Mouse (Mus musculus): ENCODE data around the gene Arfip2.
A peak's percentile ranks its signal among the peaks of the same experiment; 100 is the strongest.

Gene Arfip2

DNA sequence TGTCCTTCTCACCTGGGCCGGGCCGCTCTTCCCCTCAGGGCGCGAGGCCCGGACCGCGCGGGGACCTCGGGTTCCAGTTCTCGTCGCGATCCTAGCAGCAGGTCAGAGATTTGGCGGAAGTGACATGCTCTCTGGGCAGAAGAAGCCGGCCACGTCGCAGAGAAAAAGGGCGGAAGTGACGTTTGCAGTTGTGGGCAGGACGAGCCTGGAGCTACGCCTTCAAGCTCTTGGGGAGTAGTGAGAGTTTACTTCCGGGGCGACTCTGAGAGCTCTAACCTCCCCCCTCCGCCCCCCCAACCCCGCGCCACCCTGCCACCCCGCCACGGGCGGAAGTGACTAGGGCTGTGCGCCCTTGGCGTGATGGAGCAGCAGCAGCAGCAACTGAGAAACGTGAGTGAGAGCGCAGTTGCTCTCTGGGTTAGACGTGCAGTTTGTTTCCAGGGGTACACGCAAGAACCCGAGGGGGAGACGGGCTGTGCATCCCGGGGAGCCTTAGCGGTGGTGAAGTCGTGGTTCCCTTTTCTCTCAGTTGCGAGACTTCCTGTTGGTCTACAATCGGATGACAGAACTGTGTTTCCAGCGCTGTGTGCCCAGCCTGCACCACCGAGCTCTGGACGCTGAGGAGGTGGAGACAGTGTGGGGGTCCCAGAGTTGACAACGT, at the start of gene Arfip2, which contains the start of gene Gm45799:
Gene Arfip2 (minus strand): TSS at position 184 of the 661 bp plus-strand sequence.
Gene Gm45799 (plus strand): TSS at position 320 of the 661 bp plus-strand sequence.
- DNase-seq (ENCODE audit: extremely low read depth, low read depth): peak; percentile 96

DNA sequence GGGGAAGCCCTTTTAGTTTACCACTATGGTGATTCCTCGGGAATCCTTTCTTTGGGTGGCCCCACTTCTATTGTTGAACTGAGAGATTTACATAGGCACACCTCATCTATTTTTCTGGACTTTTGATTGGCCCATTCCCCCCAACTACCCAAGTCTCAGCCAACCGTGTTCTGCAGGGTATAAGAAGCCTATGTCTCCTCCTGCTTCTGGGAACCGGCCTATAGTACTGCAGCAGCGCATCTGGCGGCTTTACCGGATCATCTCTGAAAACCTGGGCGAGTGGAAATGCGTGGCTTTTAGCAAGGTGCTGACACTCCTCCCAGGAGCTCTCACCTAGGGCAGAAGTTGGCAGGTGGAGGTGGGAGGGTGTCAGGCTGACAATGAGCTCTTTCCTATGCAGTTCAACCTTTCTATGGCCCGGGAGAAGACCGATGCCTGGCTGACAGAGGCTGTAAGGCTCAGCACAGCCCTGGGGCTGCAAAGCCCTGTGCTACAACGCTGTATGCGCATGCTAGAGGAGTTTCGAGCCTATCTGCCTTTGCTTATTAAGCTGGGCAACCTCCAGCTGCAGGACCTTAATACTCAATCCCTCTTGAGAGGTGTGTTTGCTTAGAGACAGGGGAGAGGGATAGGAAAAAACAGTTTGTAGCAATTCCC, 45.5 kb upstream of the Arfip2 start:
- DNase-seq (ENCODE audit: extremely low read depth, low read depth): no peak

DNA sequence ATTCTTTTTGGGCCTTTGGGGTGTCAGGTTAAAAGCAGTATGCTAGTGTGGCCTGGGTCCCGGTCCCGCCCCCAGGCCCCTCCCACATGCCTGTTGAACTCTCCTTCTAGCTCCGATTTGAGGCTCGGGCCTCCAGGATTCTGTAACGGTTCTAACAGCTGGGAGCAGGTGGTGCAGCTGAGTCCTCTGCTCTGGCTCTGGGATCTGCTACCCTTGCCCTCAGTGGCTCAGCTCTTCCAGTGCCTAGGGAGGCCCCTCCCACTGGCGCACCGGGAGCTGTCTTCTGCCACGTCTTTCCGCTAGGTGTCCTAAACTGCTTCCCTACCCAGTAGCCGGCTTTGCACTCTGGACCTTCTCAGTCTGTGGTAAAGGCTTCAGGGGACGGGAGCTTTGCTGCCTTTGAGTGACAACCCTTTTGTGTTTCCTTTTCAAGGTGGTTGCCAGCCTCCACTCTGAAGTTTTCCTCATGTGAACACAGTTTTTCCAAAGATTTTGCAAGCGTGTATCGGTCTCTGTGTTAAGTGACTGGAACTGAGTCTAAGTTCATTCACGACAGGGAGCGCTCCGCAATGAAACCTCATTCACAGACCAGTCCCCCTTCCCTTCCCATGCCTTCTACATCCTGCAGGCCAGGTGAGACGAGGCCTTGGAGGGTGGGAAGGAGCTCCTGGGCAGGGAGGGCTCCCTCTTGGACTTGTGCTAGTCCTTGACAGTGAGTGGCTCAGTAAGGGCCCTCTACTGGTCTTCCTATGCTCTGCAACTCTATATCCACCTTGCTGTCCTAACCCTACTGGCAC, 10.6 kb upstream of the Arfip2 start, which contains the start of gene Dnhd1:
Gene Dnhd1 (plus strand): TSS at position 189 of the 797 bp plus-strand sequence.
- DNase-seq (ENCODE audit: extremely low read depth, low read depth): no peak

DNA sequence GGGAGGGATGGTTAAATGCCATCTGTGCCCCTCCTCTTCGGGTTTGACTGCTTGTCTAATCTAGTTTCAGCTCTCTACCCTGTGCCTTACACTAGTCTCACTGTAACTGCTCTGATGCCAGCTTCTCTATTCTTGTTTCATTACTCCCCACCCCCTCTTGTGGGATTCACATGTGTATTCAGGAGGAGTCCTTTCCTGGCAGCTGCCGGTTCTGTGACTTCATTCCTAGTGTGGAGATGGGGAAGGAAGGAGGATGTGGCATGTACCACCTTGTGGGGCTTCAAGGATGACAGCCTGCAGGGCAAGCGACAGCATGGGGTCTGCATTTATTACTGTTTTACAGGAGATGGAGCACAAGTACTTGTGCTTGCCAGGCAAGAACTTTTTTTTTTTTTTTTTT, 1.7 kb upstream of the Arfip2 start:
- no peak for DNase-seq (ENCODE audit: extremely low read depth, low read depth)

DNA sequence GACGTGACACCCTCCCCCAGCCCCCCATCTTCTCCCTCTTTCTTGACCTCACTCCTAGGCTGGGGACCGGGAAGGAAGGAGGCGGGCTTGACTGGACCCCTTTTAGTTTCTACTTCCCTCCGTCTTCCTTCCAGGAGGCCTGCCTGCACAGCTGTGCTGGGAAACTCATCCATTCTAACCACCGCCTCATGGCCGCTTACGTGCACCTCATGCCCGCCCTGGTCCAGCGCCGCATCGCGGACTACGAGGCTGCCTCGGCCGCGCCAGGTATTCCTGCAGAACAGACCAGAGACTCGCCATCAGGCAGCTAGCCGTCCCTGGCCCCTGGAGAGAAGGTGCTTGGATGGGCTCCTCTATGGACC, 659 bp upstream of the Arfip2 start:
- DNase-seq (ENCODE audit: extremely low read depth, low read depth): no peak

DNA sequence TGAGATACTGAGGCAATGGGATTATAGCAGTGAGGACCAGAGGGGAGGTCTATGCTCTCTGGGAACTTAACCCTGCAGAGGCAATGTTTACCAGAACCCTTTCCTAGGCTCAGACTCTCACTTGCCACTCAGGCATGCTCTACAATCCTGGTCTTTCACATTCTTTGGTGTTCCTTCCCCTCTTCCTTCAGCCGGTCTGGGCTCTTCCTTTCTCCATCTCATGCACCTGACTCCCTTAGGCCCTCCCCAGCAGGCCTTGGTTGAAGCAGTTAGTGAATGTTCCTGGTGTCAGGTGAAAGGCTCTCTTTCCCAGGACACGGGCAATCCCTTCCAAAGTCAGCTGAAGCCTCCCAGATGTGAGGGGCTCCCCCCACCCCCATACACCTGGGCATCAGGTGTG, 460 bp downstream of the Arfip2 start, which contains the start of gene Timm10b:
Gene Timm10b (plus strand): TSS at position 301 of the 400 bp plus-strand sequence.
- no peak for DNase-seq (ENCODE audit: extremely low read depth, low read depth)

DNA sequence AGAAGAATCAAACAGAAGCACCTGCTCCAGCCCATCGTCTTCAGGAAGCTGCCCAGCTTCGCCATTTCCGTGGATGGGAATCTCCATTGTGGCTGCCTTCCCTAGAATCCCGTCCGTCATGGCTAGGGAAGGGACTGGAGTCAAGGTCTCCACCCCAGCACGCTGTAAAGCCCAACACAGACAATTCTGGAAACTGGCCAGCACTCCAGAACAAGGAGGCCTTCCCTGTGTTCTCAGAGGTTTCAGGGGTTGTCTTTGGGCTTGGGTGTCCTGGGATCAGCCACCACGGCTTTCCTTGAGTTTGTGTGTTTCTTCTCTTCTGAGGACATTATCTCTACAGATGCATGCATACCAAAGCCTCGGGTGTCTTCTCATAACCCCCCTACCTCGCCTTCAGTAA, 912 bp downstream of the Arfip2 start:
- no peak for DNase-seq (ENCODE audit: extremely low read depth, low read depth)

DNA sequence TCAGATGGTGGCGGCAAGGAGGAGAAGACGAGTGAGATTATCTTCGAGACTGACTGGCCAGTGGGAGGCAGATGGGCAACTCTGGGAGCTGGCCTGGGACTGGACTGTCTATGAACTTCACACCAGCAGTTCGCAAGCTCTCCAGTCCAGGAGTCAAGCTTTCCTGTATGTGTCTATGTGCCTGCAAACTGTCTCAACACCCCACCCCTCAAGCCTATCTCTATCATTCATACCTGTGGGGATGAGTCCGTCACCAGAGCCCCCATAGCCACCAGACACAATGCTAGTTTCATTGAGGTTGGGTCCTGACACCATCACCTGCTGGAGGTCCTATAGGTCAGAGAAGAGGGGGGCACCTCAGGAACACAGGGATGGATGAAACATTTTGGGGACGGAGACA, 1.4 kb downstream of the Arfip2 start:
- no peak for DNase-seq (ENCODE audit: extremely low read depth, low read depth)

DNA sequence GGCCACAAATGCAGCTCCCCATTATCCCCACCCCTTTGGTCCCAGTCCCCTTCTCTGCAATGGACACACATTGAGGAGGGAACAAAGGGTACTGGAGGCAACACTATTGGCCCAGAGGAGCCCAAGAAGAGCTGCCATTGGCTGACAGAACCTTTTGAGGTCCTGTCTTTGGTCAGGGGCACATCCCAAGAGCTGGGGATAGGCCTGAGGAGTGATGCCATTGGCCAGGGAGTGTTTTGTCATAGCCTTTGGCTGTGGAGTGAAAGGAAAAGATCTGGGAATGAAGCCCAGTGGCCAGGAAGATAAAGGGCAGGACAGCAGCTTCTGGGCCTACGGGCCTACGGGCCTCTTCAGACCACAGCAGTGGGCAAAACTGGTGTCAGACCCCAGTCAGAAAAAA, 4.5 kb downstream of the Arfip2 start:
- DNase-seq (ENCODE audit: extremely low read depth, low read depth): no peak

DNA sequence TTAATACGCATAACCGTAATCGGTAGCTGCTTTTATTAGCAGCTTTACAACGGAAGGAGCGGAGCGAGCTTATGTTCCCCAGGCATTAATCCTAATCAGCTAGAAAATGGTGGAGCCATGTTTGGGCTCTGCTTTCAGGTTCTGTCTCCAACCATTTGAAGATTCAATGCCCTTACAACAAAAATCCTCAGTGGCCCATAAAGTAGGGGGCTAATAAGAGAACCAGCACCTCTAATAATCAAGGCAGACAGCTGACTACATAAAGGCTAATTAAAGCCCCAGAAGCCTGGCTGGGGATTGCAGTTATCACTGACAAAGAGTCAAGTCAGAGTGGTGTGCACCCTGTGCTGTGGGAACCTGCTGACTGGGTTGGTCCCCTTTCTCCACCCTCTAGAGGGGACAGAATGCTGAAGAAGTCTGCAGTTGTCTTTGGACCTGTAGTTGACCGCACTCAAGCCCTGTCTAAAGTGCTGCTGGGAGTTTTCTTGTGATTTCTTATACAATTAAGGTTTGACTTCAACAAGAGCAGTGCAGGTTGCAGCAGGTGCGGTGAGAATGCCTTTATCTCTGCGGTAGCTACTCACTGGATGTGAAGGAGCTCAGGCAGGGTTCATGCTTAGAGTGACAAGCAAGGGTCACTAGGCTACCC, 5.8 kb downstream of the Arfip2 start:
- DNase-seq (ENCODE audit: extremely low read depth, low read depth): no peak

DNA sequence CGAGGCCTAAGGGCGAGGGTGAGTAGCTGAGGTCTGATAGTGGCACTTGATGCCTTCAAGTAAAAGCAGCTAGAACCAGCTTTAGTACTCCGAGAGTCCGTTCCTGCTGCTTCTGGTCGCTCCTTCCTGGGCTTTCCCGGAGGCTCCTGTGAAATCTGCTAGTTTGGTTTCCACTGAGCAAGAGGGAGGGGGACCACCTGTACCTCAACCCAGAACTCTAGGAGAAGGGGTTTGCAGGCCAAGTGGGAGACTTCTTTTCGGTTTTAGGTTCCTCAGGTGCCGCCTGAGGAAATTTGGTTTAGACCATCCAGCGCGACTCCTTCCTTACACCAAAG, 6.4 kb downstream of the Arfip2 start:
- no peak for DNase-seq (ENCODE audit: extremely low read depth, low read depth)

DNA sequence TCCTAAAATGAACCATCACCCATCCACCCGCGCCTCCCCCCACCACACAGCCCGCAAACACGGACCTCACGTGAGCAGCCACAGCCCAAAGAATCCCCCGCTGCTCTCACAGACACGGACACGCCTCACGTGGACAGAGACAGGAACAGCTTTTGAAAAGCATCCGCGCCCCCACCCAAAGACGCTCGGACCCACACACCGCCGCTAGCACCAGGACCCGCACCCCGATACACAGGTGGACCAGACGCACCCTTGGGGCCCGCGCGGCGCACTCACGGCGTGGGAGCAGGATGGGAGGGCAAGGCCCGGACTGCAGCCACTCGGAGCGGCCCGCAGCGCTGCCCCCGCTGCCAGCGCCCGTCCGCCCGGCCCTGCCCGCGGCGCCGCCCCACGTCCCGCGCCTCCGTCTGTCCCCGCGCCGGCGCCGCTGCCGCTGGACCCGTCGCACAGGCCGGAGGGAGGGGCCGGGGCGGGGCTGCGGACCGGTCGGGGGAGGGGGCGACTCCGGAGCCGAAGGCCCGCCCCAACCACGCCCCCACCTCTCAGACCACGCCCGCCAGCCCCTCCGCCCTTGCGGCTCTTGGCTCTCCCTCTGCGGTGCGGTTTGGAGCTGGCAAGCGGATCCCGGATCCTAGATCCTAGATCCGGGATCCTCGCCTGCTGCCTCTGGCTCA, 7.0 kb downstream of the Arfip2 start, which contains the start of gene Trim3:
Gene Trim3 (minus strand): TSS at position 445 of the 674 bp plus-strand sequence.
- DNase-seq (ENCODE audit: extremely low read depth, low read depth): peak; percentile 39

DNA sequence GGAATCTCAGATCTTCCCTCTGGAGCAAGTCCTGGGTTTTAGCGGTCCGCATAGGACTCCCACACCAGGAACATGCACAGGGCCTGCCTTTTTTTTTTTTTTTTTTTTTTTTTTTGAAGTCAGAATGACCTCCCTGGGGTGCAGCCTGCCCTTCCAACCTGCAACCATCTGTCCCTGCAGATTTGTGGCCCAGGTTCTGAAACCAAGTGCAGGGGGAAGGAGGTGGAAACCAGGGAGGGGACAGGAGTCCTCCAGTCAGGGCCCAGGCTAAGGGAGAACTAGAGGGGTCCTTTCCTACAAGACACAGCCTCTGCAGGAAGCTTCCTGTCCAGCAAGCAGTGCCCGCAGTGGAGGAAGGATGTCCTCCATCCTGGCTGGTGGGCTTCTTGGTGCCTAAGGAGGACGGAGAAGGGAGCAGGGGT, 7.7 kb downstream of the Arfip2 start:
- DNase-seq (ENCODE audit: extremely low read depth, low read depth): no peak

DNA sequence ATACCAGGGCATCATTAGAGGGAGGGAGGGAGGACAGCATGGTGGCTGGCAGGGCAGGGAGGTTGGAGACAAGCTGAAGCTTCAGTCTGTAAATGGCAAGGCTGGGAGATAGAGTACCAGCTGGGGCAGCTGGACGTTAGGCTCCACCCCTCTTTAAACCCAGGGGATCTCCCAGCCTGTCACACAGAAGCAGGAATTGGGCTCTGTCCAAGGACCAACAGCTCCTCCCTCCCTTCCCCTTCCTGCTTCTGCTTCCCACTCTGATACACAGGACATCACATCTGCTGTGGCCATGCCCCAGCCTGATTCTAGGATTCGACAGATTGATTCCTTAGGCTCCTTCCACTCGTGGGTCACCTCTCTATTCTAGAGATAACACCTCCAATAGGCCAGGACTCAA, 11.6 kb downstream of the Arfip2 start:
- no peak for DNase-seq (ENCODE audit: extremely low read depth, low read depth)

DNA sequence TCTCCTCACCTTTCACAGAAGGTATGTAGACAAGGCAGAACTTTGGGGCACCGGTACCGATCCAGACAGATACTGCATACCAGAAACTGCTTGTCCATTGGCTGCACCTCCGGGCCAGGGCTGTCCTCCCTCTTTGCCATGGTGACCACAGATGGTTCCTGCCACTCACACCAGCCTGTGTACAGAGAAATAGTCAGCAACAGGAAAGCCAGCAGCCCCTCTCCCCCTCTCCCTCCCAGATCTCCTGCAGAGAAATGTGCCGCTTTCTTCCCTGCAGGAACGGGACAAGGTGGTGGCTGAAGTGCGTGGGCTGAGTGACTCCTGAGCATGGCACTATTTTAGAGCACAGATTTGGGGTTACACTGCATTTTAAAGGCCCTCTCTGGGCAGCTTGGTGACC, 14.8 kb downstream of the Arfip2 start:
- DNase-seq (ENCODE audit: extremely low read depth, low read depth): no peak

DNA sequence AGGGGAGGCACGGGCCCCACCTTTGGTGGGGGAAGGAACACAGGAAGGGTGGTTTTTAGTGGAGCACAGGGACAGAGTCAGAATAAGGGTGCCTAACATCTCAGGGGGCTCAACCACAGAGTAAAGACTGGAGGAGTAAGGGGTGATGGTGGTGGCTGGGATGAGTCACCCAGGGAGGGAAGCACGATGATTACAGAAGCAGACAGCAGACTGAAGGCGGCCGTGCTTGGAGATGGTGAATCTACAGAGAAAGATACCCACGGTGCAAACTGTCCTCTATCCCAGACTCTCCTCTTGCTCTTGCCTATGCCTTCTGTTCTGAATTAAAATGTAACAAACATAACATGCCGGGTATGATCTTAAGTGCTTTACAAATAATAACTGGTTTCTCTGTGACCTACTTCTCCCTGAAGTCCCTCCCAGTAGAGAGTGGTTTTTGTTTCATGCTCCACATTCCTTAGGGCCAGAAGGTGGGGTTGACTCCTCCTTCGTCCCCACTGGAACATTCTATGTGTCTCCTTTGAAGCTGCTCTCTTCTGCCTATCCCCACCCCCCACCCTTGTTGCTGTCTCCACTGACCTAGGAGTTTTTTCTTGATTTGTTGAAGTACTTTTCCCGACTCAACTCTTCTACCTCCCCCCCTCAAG, 18.4 kb downstream of the Arfip2 start:
- DNase-seq (ENCODE audit: extremely low read depth, low read depth): no peak

DNA sequence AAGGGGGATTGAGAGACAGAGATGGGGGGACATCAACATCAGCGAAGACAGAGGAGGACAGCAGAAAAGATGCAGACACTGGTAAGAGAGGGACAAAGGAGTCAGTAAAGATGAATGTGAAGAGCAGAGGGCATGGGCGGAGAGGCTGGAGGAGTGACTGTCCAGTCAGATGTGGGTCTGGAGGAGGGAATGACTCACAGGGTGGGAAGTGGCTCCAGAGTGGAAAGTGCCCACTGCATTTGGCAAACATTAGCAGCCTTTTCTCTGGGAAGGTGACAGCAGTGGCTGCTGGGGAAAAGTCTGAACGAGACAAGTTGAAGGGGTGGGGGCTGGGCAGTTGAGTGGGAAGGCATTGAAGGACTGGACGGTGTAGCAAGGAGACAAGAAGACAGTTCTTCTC, 19.2 kb downstream of the Arfip2 start:
- no peak for DNase-seq (ENCODE audit: extremely low read depth, low read depth)

DNA sequence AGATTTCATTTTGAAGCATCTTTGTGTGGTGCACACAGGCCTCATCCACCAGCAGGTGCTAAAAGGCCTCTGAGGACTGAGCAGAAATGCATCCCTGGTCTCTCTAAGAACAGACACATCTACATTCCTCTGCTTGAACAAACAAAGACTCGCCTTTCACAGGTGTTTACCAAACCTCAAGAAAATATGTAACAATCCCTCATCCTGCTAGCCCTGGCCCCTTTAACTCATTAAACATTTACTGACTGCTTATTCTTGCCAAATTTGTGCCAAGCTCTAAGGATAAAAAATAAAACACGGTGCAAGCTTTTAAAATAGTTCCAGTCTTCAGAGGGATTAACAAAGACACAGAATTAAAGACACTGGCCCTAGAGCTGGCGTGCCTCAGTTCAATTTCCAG, 20.5 kb downstream of the Arfip2 start:
- no peak for DNase-seq (ENCODE audit: extremely low read depth, low read depth)

DNA sequence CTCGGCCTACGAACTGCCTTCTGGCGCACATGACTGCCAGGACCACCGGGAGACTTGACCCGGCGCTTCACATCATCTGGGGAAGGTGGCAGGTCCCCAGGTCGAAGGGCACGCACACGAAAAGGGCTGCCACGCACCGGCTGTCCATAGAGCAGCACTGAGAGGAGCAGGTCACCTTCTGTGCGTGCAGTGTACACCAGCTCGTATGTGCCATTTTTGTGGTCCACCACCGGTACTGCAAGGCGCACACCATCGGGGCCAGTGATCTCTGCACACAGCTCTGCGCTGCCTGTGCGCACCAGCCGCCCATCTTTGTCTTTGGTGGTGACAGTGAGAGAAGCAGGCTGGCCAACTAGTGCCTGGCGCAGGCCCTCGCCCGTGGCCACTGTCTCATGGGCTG, 22.4 kb downstream of the Arfip2 start:
- no peak for DNase-seq (ENCODE audit: extremely low read depth, low read depth)

DNA sequence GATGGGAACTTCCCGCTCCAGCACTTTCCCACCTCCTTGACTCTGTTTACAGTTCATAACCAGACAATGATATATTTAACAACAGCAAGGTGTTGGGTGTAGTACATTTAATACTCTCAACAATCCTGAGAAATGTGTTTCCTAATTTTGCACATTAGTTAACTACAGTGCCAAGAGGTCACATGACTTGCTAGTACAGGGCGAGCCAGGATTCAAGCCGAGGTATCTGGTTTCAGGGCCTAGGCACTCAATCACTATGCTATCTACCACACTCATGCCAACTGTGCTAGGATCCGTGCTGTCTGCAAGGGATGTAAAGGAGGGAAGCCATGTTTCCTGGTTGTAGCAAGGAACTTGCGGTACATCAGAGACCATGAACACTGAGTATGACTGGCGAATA, 23.7 kb downstream of the Arfip2 start:
- no peak for DNase-seq (ENCODE audit: extremely low read depth, low read depth)

DNA sequence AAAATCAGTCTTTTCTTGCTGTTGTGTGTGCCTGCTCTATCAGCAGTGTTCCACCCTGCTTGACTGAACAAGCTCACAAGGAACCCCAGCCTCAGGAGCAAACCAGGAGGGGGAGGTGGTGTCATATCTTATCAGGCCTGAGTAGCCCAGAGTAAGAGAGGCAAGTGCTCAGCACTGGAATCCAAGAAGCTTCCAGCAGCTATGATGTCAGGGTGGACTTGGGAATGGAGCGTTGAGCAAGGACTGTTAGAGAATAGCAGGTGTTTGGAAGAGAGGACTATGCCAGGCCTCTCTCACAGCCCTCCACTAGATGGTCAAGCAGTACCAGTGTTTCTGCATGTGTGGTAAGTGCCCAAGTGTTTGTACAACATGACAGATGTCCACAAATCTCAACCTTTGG, 24.5 kb downstream of the Arfip2 start:
- no peak for DNase-seq (ENCODE audit: extremely low read depth, low read depth)

Data from MEL-GATA-1-ER (cell line).